Comparison of ENCODE assay signal across 10 mouse cellular contexts in the genomic region with DNA sequence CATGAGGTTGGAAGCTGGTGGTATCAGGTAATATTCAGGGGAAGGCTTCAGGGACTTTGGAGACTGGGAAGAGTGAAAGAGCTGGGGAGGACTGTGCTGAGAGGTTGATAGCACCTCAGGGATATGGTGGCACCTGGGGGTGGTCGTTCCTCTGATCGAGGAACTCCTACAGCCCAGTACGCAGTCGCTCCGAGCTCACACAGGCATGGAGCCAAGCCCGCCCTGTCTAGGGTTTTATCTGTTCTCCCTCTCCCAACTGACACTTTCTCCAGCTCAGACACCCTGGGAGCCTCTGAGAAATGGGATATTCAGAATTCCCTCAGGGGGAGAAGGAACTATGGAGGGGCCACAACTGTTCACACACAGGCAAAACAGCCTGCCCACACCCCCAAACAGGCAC. TPM values are rescaled to one million over a fixed set of nuclear protein-coding genes. Genes with fewer than 3 reads are reported as not detected.
DNase-seq lines count a peak whose midpoint lies in the region; ATAC-seq and TF ChIP-seq lines count a peak whose summit lies in the region.
"Had no signal": no experiment of that assay in that cellular context is flagged by ENCODE, and none has a peak within 500 bp of the region (broad histone marks: within the 10 kb centered on the region; RNA-seq: fewer than 3 reads in every experiment).

No protein-coding gene starts in this region.

- H3K4me3 ChIP-seq in forebrain, embryonic 10.5 days = no peak overlapping the region
- no peak overlapping the region for H3K4me3 ChIP-seq in forebrain, embryonic 11.5 days (ENCODE audit: low read depth, low read length)
- no peak overlapping the region for H3K4me3 ChIP-seq in heart, embryonic 14.5 days (ENCODE audit: control insufficient read depth in 1 of 2, insufficient read depth in 1 of 2, low read depth in 1 of 2, low read length in 2 of 2)
- H3K4me3 ChIP-seq in midbrain, embryonic 14.5 days (replicated peaks; ENCODE audit: low read depth, low read length) = no peak overlapping the region
- H3K4me3 ChIP-seq in liver, postnatal 0 days (ENCODE audit: low read depth, low read length) = no peak overlapping the region

- peaks cover 15% of the 10 kb centered on the region for H3K4me1 ChIP-seq in forebrain, embryonic 10.5 days
- peaks cover 3% of the 10 kb centered on the region; the same call in 1 of the 2 replicates for H3K4me1 ChIP-seq in forebrain, embryonic 11.5 days (replicated peaks; ENCODE audit: control insufficient read depth, insufficient read depth, low read length)
- peaks cover 17 to 30% of the 10 kb centered on the region in 2 experiments for H3K4me1 ChIP-seq in heart, embryonic 14.5 days (ENCODE audit: control insufficient read depth in 2 of 2, insufficient read depth in 2 of 2, low read length in 2 of 2)
- peaks cover 12% of the 10 kb centered on the region for H3K4me1 ChIP-seq in midbrain, embryonic 14.5 days (ENCODE audit: control insufficient read depth, insufficient read depth, low read length)
- peaks cover 2% of the 10 kb centered on the region for H3K4me1 ChIP-seq in liver, postnatal 0 days (ENCODE audit: insufficient read depth)

- no peaks in the 10 kb centered on the region for H3K36me3 ChIP-seq in forebrain, embryonic 10.5 days (replicated peaks)
- no peaks in the 10 kb centered on the region for H3K36me3 ChIP-seq in forebrain, embryonic 11.5 days (ENCODE audit: control insufficient read depth, insufficient read depth, low read length)
- H3K36me3 ChIP-seq in heart, embryonic 14.5 days (ENCODE audit: control insufficient read depth, insufficient read depth, low read length) = no peaks in the 10 kb centered on the region
- no peaks in the 10 kb centered on the region for H3K36me3 ChIP-seq in midbrain, embryonic 14.5 days (ENCODE audit: control insufficient read depth, insufficient read depth, low read length)
- H3K36me3 ChIP-seq in liver, postnatal 0 days (replicated peaks; ENCODE audit: insufficient read depth, low read length) = no peaks in the 10 kb centered on the region

- H3K27ac ChIP-seq in forebrain, embryonic 10.5 days = peak overlapping the region; percentile 13
- no peak overlapping the region for H3K27ac ChIP-seq in forebrain, embryonic 11.5 days (ENCODE audit: low read depth, low read length)
- peak overlapping the region; percentile 16 to 43; a peak in 1 of 4 replicates for H3K27ac ChIP-seq in heart, embryonic 14.5 days (replicated peaks in 1 of 2; ENCODE audit: control insufficient read depth in 1 of 2, insufficient read depth in 1 of 2, low read depth in 2 of 2, low read length in 2 of 2)
- H3K27ac ChIP-seq in midbrain, embryonic 14.5 days (replicated peaks; ENCODE audit: low read depth, low read length) = 0 out of 2 replicates have a peak overlapping the region, but pooled peaks have one; percentile 20
- H3K27ac ChIP-seq in liver, postnatal 0 days (ENCODE audit: low read depth) = no peak overlapping the region

- WGBS in forebrain, embryonic 10.5 days = 85% methylated on average over 6 of the region's 6 CpGs
- 88% methylated on average over 6 of the region's 6 CpGs for WGBS in forebrain, embryonic 11.5 days
- WGBS in heart, embryonic 14.5 days = 22% methylated on average over 6 of the region's 6 CpGs
- WGBS in midbrain, embryonic 14.5 days = 76% methylated on average over 6 of the region's 6 CpGs
- WGBS in liver, postnatal 0 days (ENCODE audit: insufficient replicate concordance) = 66% methylated on average over 6 of the region's 6 CpGs

- no peak for TF ChIP-seq CTCF in liver, postnatal 0 days (IDR thresholded peaks at IDR 0.05; ENCODE audit: low read depth)

- H3K4me2 ChIP-seq in forebrain, embryonic 11.5 days (ENCODE audit: low read depth, low read length, severe bottlenecking) = no peak overlapping the region
- no peak overlapping the region for H3K4me2 ChIP-seq in heart, embryonic 14.5 days (ENCODE audit: low read length)
- H3K4me2 ChIP-seq in midbrain, embryonic 14.5 days (ENCODE audit: low read length) = no peak overlapping the region
- no peak overlapping the region for H3K4me2 ChIP-seq in liver, postnatal 0 days (ENCODE audit: low read depth, low read length)

- DNase-seq in forebrain, embryonic 10.5 days (ENCODE audit: extremely low spot score, low spot score) = no peak
- DNase-seq in forebrain, embryonic 11.5 days (ENCODE audit: low spot score) = no peak
- peak; percentile 46 for DNase-seq in lung, postnatal 14 days
- no peak for DNase-seq in lung, postnatal 36 days
- no peak for DNase-seq in midbrain, embryonic 14.5 days
- DNase-seq in liver, postnatal 0 days = no peak
- DNase-seq in layer of hippocampus, adult 8-10 months (ENCODE audit: low spot score in 2 of 2) = no peak

- no peak for ATAC-seq in forebrain, embryonic 11.5 days (replicated peaks; ENCODE audit: low FRiP score)
- ATAC-seq in heart, embryonic 14.5 days (ENCODE audit: insufficient number of reproducible peaks, insufficient read depth, low FRiP score, low read depth) = no peak
- ATAC-seq in midbrain, embryonic 14.5 days (ENCODE audit: low FRiP score, low TSS enrichment) = no peak
- ATAC-seq in liver, postnatal 0 days = no peak

- no peaks in the 10 kb centered on the region for H3K9me3 ChIP-seq in forebrain, embryonic 10.5 days
- H3K9me3 ChIP-seq in forebrain, embryonic 11.5 days (ENCODE audit: control insufficient read depth, low read length) = no peaks in the 10 kb centered on the region
- peaks cover 3% of the 10 kb centered on the region; the same call in 1 of the 2 replicates for H3K9me3 ChIP-seq in heart, embryonic 14.5 days (ENCODE audit: control insufficient read depth, low read length)
- no peaks in the 10 kb centered on the region for H3K9me3 ChIP-seq in midbrain, embryonic 14.5 days (ENCODE audit: control insufficient read depth, low read length)
- H3K9me3 ChIP-seq in liver, postnatal 0 days (ENCODE audit: low read length) = no peaks in the 10 kb centered on the region

- no peaks in the 10 kb centered on the region for H3K27me3 ChIP-seq in forebrain, embryonic 10.5 days (ENCODE audit: poor library complexity, severe bottlenecking)
- no peaks in the 10 kb centered on the region for H3K27me3 ChIP-seq in forebrain, embryonic 11.5 days (ENCODE audit: control insufficient read depth, insufficient read depth, low read length)
- no peaks in the 10 kb centered on the region for H3K27me3 ChIP-seq in heart, embryonic 14.5 days (ENCODE audit: control insufficient read depth, insufficient read depth, low read length)
- no peaks in the 10 kb centered on the region for H3K27me3 ChIP-seq in midbrain, embryonic 14.5 days (ENCODE audit: control insufficient read depth, insufficient read depth, low read length)
- H3K27me3 ChIP-seq in liver, postnatal 0 days (ENCODE audit: insufficient read depth, low read length) = no peaks in the 10 kb centered on the region

- no peak for TF ChIP-seq EP300 in liver, postnatal 0 days (IDR thresholded peaks at IDR 0.05; ENCODE audit: low read depth)

- H3K9ac ChIP-seq in forebrain, embryonic 11.5 days (ENCODE audit: low read length) = no peak overlapping the region
- H3K9ac ChIP-seq in heart, embryonic 14.5 days (ENCODE audit: low read length) = no peak overlapping the region
- H3K9ac ChIP-seq in midbrain, embryonic 14.5 days (replicated peaks; ENCODE audit: low read length) = no peak overlapping the region
- no peak overlapping the region for H3K9ac ChIP-seq in liver, postnatal 0 days (replicated peaks)

RNA-seq across cellular contexts. Expression of a gene that starts 25.2 kb away (rescaled TPM):
- 5.2 and 5.3 TPM in 2 replicates for polyA plus RNA-seq in forebrain, embryonic 10.5 days (2016; fragmentation: Nextera tagmentation; extraction: Ambion mirVana)
- 6.7 and 7.1 TPM in 2 replicates for polyA plus RNA-seq in forebrain, embryonic 11.5 days (2014; fragmentation: Nextera tagmentation; extraction: Ambion mirVana)
- 13.3 and 17.7 TPM in 2 replicates for polyA plus RNA-seq in heart, embryonic 14.5 days (2014; fragmentation: Nextera tagmentation; extraction: Ambion mirVana)
- polyA plus RNA-seq in midbrain, embryonic 14.5 days (2014; fragmentation: Nextera tagmentation; extraction: Ambion mirVana) = 16.3 and 18.7 TPM in 2 replicates
- polyA plus RNA-seq in liver, postnatal 0 days (2015; fragmentation: Nextera tagmentation; extraction: Ambion mirVana) = 1.9 and 2.1 TPM in 2 replicates
- 100 to 1,000 TPM in 1 of 4 experiments, 10 to 100 TPM in 3; 72.2 to 102 (median 84.2) TPM for total RNA-seq in layer of hippocampus, adult 8-10 months (2022)

RNA-seq across cellular contexts. Expression of a gene that starts 29.1 kb away (rescaled TPM):
- not detected in 2 replicates for polyA plus RNA-seq in forebrain, embryonic 10.5 days (2016; fragmentation: Nextera tagmentation; extraction: Ambion mirVana)
- not detected in 2 replicates for polyA plus RNA-seq in forebrain, embryonic 11.5 days (2014; fragmentation: Nextera tagmentation; extraction: Ambion mirVana)
- polyA plus RNA-seq in heart, embryonic 14.5 days (2014; fragmentation: Nextera tagmentation; extraction: Ambion mirVana) = not detected in 2 replicates
- not detected in 2 replicates for polyA plus RNA-seq in midbrain, embryonic 14.5 days (2014; fragmentation: Nextera tagmentation; extraction: Ambion mirVana)
- polyA plus RNA-seq in liver, postnatal 0 days (2015; fragmentation: Nextera tagmentation; extraction: Ambion mirVana) = not detected in 2 replicates
- not detected for total RNA-seq in layer of hippocampus, adult 8-10 months (2022)
- total RNA-seq: layer of hippocampus, postnatal 10 days had no signal
- polyA plus RNA-seq: spleen, adult 2 months had no signal

RNA-seq across cellular contexts. Expression of a gene that starts 40.6 kb away (rescaled TPM):
- polyA plus RNA-seq in forebrain, embryonic 10.5 days (2016; fragmentation: Nextera tagmentation; extraction: Ambion mirVana) = 1.0 TPM in 2 replicates
- polyA plus RNA-seq in forebrain, embryonic 11.5 days (2014; fragmentation: Nextera tagmentation; extraction: Ambion mirVana) = 0.76 TPM in 2 replicates
- 0.91 and 1.1 TPM in 2 replicates for polyA plus RNA-seq in heart, embryonic 14.5 days (2014; fragmentation: Nextera tagmentation; extraction: Ambion mirVana)
- 0.70 and 0.77 TPM in 2 replicates for polyA plus RNA-seq in midbrain, embryonic 14.5 days (2014; fragmentation: Nextera tagmentation; extraction: Ambion mirVana)
- polyA plus RNA-seq in liver, postnatal 0 days (2015; fragmentation: Nextera tagmentation; extraction: Ambion mirVana) = 0.15 TPM in 1 of 2 replicates, not detected in the other
- total RNA-seq in layer of hippocampus, adult 8-10 months (2022) = 1 to 10 TPM; 1.7 to 3.1 (median 2.0) TPM

Comparison
In these comparisons a context has a peak if more than half of its experiments do, and no peak if none do; other contexts are left out.
1. H3K27ac ChIP-seq: peak in forebrain, embryonic 10.5 days (single experiment), heart, embryonic 14.5 days (2 of 2) and midbrain, embryonic 14.5 days (single experiment); none in forebrain, embryonic 11.5 days (single experiment) and liver, postnatal 0 days (single experiment).